Mouse (Mus musculus): Measurements from ENCODE around the gene Tmem170. TPM values are rescaled to one million over a fixed set of nuclear protein-coding genes. Genes with fewer than 3 reads are reported as not detected.
"Not testable (repeated sequence)": the region's sequence is repeated elsewhere in the genome, so short reads cannot be mapped to it uniquely, and the experiment has no call there.

The Tmem170 gene
- polyA plus RNA-seq, 1 experiment from 2014 or later: 3.4 TPM

DNA sequence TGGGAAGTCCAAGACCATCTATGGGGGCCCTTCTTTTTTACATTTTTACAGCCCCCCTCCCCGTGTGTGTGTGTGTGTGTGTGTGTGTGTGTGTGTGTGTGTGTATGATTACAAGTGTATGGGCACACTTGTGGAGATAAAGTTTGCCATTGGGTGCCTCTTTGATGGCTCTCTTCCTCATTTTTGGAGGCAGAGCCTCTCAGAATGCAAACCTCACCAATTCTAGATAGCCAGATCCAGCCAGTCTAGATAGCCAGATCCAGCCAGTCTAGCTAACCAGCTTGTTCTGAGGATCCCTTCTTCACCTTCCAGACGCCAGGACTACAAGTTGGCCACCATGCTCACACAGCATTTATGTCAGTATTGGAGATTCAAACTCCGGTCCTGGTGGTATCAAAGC lies 5.3 kb downstream of the Tmem170 start:
- H3K27me3 ChIP-seq (replicated peaks): no peaks in the 10 kb centered on the region

DNA sequence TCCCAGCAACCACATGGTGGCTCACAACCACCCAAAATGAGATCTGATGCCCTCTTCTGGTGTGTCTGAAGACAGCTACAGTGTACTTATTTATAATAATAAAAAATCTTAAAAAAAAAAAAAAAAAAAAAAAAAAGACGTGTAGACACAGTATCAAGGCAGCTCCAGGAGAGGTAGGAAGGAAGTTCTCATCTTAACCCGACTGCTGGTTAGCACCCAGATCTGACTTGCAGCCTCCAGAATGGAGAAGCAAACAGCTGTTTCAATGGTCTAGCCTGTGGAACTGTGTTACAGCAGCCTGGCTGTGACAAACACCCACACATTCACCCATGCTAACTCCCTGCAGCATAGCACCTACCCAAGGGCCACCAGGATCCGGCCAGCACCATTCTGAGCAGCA lies 6.2 kb downstream of the Tmem170 start:
- H3K36me3 ChIP-seq: peaks cover 20% of the 10 kb centered on the region
- H3K4me3 ChIP-seq: no peak overlapping the region
- H3K9me3 ChIP-seq: no peaks in the 10 kb centered on the region
- H3K4me2 ChIP-seq: no peak overlapping the region
- no peak overlapping the region for H3K27ac ChIP-seq (replicated peaks)
- H3K4me1 ChIP-seq: peaks cover 6% of the 10 kb centered on the region
- WGBS: 90% methylated on average over 3 of the region's 3 CpGs
- H3K9ac ChIP-seq: no peak overlapping the region
- H3K27me3 ChIP-seq (replicated peaks): no peaks in the 10 kb centered on the region
- ATAC-seq (ENCODE audit: extremely low read depth, insufficient number of reproducible peaks, low FRiP score, low TSS enrichment): no peak

More for the DNA sequence above, 5.3 kb downstream of the Tmem170 start:
- no peaks in the 10 kb centered on the region for H3K9me3 ChIP-seq
- WGBS: 79% methylated on average over 3 of the region's 3 CpGs
- H3K4me1 ChIP-seq: peaks cover 11% of the 10 kb centered on the region
- H3K36me3 ChIP-seq: peaks cover 11% of the 10 kb centered on the region
- H3K27ac ChIP-seq (replicated peaks): no peak overlapping the region
- H3K9ac ChIP-seq: no peak overlapping the region
- H3K4me2 ChIP-seq: no peak overlapping the region
- ATAC-seq (ENCODE audit: extremely low read depth, insufficient number of reproducible peaks, low FRiP score, low TSS enrichment): no peak
- H3K4me3 ChIP-seq: no peak overlapping the region

DNA sequence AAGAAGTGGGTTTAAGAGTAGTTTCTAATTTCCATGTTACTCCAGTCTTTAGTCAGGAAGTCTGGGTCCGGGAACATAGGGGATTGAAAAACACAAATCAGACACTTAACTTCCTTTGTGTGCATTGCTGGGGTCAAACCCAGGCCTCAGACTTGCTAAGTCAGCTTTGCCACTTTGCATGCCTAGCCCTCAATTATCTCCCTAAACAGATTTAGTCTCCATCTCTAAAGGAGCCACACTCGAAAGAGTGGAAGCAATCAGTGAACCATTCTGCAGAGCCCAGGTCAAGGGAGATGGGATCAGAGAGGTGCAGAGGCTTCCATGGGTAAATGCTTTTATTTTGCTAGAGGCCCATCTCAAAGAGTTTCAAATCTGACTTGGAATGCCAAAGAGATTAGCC lies 7.9 kb downstream of the Tmem170 start:
- 38% methylated on average over 2 of the region's 2 CpGs for WGBS
- no peak overlapping the region for H3K4me3 ChIP-seq
- H3K4me2 ChIP-seq: no peak overlapping the region
- H3K36me3 ChIP-seq: peaks cover 33% of the 10 kb centered on the region
- H3K9me3 ChIP-seq: no peaks in the 10 kb centered on the region
- no peak overlapping the region for H3K9ac ChIP-seq
- H3K4me1 ChIP-seq: 0 out of 2 replicates have a peak, but pooled peaks cover 3% of the 10 kb centered on the region
- no peak overlapping the region for H3K27ac ChIP-seq (replicated peaks)
- no peak for ATAC-seq (ENCODE audit: extremely low read depth, insufficient number of reproducible peaks, low FRiP score, low TSS enrichment)
- no peaks in the 10 kb centered on the region for H3K27me3 ChIP-seq (replicated peaks)

DNA sequence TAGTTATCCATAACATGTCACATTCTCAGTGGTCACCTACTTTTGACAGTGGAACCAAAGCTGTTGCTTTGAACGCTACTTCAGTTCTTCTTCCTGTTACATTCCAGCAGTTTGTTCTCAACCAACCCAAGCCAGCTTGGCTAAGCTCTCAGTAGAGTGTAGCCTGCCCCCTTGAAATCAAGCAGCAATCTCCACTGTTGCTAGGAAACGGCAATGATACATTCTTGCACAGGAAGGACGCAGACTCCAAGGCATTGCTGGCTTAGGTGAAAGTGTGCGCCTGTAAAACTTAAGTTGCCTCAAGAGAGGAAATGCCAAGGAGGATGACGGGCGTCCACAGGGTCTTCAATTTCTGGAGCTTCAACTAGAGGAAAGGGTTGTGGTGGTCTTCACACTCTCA lies 10.7 kb downstream of the Tmem170 start:
- H3K4me3 ChIP-seq: no peak overlapping the region
- H3K36me3 ChIP-seq: peaks cover 40% of the 10 kb centered on the region
- H3K4me1 ChIP-seq: 0 out of 2 replicates have a peak, but pooled peaks cover 3% of the 10 kb centered on the region
- no peaks in the 10 kb centered on the region for H3K27me3 ChIP-seq (replicated peaks)
- H3K9ac ChIP-seq: no peak overlapping the region
- H3K9me3 ChIP-seq: no peaks in the 10 kb centered on the region
- 74% methylated on average over 6 of the region's 6 CpGs for WGBS
- H3K4me2 ChIP-seq: no peak overlapping the region
- no peak overlapping the region for H3K27ac ChIP-seq (replicated peaks)
- ATAC-seq (ENCODE audit: extremely low read depth, insufficient number of reproducible peaks, low FRiP score, low TSS enrichment): no peak

DNA sequence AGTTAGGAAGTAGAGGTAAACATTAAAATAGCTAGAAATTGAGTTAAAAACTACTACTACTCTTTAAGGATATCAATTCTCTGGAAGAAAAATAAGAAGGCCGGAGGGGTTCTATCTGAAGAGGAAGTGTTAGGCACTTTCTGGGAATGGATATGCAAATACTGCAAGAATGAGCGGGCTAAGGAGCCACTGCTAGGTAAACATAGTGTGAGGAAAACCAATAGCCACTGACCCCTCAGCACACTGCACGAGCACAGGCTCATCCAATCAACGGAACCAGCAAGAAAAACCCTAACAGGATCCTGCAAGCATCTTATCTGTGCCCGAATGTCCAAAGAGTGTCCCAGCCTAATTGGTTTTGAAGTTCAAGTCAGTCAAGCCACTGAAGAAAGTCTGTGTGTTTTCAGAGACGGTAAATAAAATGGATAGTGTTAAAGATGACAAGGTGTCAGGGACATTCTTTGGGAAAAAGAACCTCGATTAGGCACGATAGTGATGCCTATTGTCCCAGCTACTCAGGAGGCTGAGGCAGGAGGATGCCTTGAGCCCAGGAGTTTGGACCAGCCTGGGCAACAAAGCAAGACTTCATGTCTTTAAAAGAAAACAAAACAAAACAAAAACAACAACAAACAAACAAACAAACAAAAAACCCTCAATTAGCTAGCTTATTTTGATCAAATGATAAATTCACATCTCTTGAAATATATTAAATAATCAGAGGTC lies 11.3 kb downstream of the Tmem170 start:
- no peak overlapping the region for H3K27ac ChIP-seq (replicated peaks)
- H3K9me3 ChIP-seq: no peaks in the 10 kb centered on the region
- 79% methylated on average over 8 of the region's 8 CpGs for WGBS
- H3K4me3 ChIP-seq: no peak overlapping the region
- ATAC-seq (ENCODE audit: extremely low read depth, insufficient number of reproducible peaks, low FRiP score, low TSS enrichment): no peak
- H3K4me1 ChIP-seq: 0 out of 2 replicates have a peak, but pooled peaks cover 3% of the 10 kb centered on the region
- H3K27me3 ChIP-seq (replicated peaks): no peaks in the 10 kb centered on the region
- no peak overlapping the region for H3K4me2 ChIP-seq
- H3K9ac ChIP-seq: no peak overlapping the region
- peaks cover 40% of the 10 kb centered on the region for H3K36me3 ChIP-seq

DNA sequence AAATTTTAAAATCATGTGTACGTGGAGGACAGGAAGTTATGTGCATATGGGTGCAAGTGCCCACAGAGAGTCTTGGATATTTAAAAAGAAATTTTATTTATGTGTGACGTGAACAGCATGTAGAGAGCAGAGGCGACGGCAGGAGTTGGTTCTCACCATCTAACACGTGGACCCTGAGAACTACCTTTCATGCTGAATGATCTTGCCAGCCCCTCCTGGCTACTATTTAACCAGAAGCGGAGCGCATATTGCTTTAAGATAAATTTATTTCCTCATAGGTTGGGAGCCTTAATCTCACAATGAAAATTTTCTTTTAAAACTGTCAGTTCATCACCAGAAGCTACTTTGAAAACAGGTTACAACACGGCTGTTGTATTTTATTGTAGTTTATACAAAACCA lies 11.9 kb downstream of the Tmem170 start:
- H3K4me3 ChIP-seq: no peak overlapping the region
- 0 out of 2 replicates have a peak, but pooled peaks cover 3% of the 10 kb centered on the region for H3K4me1 ChIP-seq
- no peak overlapping the region for H3K4me2 ChIP-seq
- no peak overlapping the region for H3K9ac ChIP-seq
- WGBS: 83% methylated on average over 8 of the region's 8 CpGs
- no peak for ATAC-seq (ENCODE audit: extremely low read depth, insufficient number of reproducible peaks, low FRiP score, low TSS enrichment)
- no peaks in the 10 kb centered on the region for H3K9me3 ChIP-seq
- H3K36me3 ChIP-seq: peaks cover 40% of the 10 kb centered on the region
- H3K27me3 ChIP-seq (replicated peaks): no peaks in the 10 kb centered on the region
- H3K27ac ChIP-seq (replicated peaks): no peak overlapping the region

DNA sequence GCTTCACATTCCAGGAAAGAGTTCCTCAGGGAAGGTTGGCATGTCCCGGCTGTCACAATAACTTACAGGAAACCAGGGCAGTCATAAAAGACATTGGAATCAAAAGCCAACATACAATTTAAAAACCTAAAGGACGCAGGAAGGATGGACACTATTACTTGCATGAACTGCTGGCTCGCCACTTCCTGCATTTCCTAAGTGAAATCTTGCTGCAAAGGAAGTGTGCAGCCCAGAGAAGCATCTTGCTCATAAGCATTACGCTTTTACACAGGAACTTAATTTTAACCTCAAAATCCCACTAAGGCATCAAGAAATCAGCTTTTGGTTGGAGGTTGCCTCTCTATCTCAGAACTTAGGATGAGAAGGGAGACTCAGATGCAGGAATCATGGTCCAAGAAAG lies 13.3 kb downstream of the Tmem170 start:
- Histone ChIP-seq H3K9me3 (no peaks in the 10 kb centered on the region), H3K36me3 (peaks cover 37% of the 10 kb centered on the region), H3K4me2 (no peak overlapping the region), H3K4me1 (no peaks in the 10 kb centered on the region), H3K27ac (replicated peaks) (no peak overlapping the region), H3K9ac (no peak overlapping the region), H3K27me3 (replicated peaks) (no peaks in the 10 kb centered on the region), H3K4me3 (no peak overlapping the region)
- 71% methylated on average over 4 of the region's 4 CpGs for WGBS
- ATAC-seq (ENCODE audit: extremely low read depth, insufficient number of reproducible peaks, low FRiP score, low TSS enrichment): no peak

DNA sequence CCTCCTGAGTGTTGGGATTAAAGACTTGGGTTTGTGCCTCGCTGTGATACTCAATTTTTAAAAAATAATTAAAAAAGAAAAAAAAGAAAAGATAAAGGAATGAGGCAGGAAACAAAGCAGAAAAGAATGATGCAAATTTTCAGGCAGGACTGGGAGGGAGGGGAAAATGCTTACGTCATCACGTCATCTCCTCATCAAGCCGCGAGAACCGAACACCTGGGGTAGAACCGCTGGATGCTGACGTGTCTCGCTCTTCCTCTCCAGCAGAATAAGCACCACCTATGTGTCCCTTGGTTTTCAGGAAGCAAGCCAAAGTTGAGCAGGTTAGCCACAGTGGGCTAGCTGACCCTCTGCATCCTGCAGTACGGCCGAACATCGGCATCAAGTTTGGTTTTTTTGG lies 20.6 kb downstream of the Tmem170 start:
- Histone ChIP-seq H3K27ac (replicated peaks) (no peak overlapping the region), H3K9me3 (no peaks in the 10 kb centered on the region), H3K4me1 (peaks cover 23% of the 10 kb centered on the region), H3K4me2 (no peak overlapping the region), H3K4me3 (no peak overlapping the region), H3K9ac (no peak overlapping the region), H3K36me3 (0 out of 2 replicates have a peak, but pooled peaks cover 2% of the 10 kb centered on the region), H3K27me3 (replicated peaks) (no peaks in the 10 kb centered on the region)
- no peak for ATAC-seq (ENCODE audit: extremely low read depth, insufficient number of reproducible peaks, low FRiP score, low TSS enrichment)
- 82% methylated on average over 12 of the region's 12 CpGs for WGBS

DNA sequence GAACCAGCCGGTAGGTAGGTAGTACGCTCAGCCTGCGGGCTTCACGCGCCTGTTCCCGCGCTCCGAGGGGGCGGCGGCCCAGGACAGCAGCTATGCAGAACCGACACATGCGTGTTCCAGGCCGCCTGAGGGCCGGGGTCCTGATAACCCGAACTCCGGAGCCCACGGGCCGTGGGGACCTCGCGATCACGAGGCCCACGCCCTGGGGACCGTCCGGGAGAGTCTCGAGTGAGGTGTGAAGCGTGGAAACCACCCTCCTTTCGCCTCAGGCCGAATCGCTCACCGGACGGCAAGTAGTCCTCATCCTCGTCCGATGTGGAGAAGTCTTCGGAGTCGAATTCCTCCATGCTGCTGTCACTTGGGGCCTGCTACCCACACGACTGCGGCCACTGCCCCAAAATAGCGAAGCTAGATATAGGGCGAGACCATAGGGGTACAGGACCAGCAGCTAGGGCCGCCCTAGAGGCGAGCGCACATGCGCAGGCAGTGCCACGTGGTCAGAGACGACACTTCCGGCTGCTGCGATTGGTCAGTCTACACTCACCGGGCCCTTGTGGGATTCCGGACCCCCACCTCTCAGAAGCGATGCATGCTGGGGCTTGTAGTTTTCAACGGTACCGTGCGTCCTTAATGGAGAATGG lies 22.6 kb downstream of the Tmem170 start, which contains the start of gene Cfdp1:
Cfdp1 (minus strand) TSS at position 431 of the 641 bp plus-strand sequence.
- WGBS: under 1% methylated on average over 53 of the region's 53 CpGs
- peak within 1 kb of the TSS; percentile 94 for H3K4me2 ChIP-seq
- H3K9ac ChIP-seq: peak within 1 kb of the TSS; percentile 96
- H3K4me3 ChIP-seq: peak within 1 kb of the TSS; percentile 93
- peak; percentile 100 for ATAC-seq (ENCODE audit: extremely low read depth, insufficient number of reproducible peaks, low FRiP score, low TSS enrichment)
- H3K36me3 ChIP-seq: peaks cover 6% of the 10 kb centered on the region; the same call in 1 of the 2 replicates
- no peaks in the 10 kb centered on the region for H3K9me3 ChIP-seq
- H3K27me3 ChIP-seq (replicated peaks): no peaks in the 10 kb centered on the region
- H3K4me1 ChIP-seq: peaks cover 26% of the 10 kb centered on the region
- H3K27ac ChIP-seq (replicated peaks): peak within 1 kb of the TSS; percentile 58

DNA sequence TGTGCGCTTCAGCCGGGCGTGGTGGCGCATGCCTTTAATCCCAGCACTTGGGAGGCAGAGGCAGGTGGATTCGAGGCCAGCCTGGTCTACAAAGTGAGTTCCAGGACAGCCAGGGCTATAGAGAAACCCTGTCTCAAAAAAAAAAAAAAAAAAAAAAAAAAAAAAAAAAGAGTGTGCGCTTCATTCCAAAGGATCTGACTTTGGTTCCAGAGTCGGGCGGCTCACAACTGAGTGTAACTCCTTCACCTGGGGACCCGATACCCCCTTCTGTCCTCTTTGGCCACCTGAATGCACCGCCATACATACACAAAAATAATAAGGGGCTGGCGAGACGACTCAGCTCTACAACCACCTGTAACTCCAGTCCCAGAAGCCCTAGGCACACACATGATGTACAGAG lies 23.3 kb downstream of the Tmem170 start:
- not testable (repeated sequence) for H3K27ac ChIP-seq (replicated peaks); H3K36me3 ChIP-seq; H3K9me3 ChIP-seq; ATAC-seq (ENCODE audit: extremely low read depth, insufficient number of reproducible peaks, low FRiP score, low TSS enrichment); H3K27me3 ChIP-seq (replicated peaks)
- WGBS: 48% methylated on average over 12 of the region's 12 CpGs
- Histone ChIP-seq H3K4me2 (peak overlapping the region; percentile 94), H3K4me3 (peak overlapping the region; percentile 93), H3K9ac (peak overlapping the region; percentile 96), H3K4me1 (peaks cover 27% of the 10 kb centered on the region)

DNA sequence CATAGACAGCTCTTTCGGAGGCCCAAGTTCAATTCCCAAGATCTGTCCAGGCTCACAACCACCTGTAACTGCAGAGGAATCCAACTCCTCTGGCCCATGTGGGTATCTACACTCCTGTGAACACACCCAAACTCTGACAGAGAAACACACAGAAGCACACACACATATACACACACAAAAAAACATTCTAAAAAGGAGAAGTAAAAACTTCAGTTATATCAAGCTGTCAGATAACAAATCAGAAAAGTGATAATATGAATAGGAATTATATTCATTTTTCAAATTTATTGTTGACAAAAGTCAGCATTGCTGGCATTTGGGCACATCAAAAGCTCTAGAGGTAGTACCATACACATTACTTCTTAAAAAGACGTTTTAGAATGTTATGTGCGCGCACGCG lies 29.8 kb downstream of the Tmem170 start:
- WGBS: 95% methylated on average over 6 of the region's 6 CpGs
- Histone ChIP-seq H3K9ac (no peak overlapping the region), H3K4me3 (no peak overlapping the region), H3K4me1 (peaks cover 13% of the 10 kb centered on the region), H3K27me3 (replicated peaks) (no peaks in the 10 kb centered on the region), H3K36me3 (peaks cover 38% of the 10 kb centered on the region), H3K4me2 (no peak overlapping the region), H3K9me3 (no peaks in the 10 kb centered on the region), H3K27ac (replicated peaks) (no peak overlapping the region)
- ATAC-seq (ENCODE audit: extremely low read depth, insufficient number of reproducible peaks, low FRiP score, low TSS enrichment): no peak

Data from heart, embryonic 13.5 days (tissue).